Mouse (Mus musculus): ENCODE measurements around the gene Phf1.

GRCm38 (mm10) chr17:26894342-26894741, 38.5 kb upstream of the Phf1 start:
- TF ChIP-seq POLR2A (IDR thresholded peaks at IDR 0.05; ENCODE audit: insufficient read length, low read depth) (no peak), TCF12 (IDR thresholded peaks at IDR 0.05; ENCODE audit: insufficient read depth, poor library complexity, severe bottlenecking) (no peak), MYOD1 (IDR thresholded peaks at IDR 0.05; ENCODE audit: control insufficient read depth in 1 of 3, insufficient read length in 2 of 3, low read depth in 2 of 3) (no peak)

Measured in myocyte (in vitro differentiated cells).